Mouse (Mus musculus) neural tube, embryonic 12.5 days (tissue): ENCODE measurements at regions not wholly inside any gene's neighbourhood (a gene's known extent, or its start where the extent isn't known, plus 50 kb on each side); places are given as distances from the start of the nearest gene placed in this dataset.
A peak's percentile ranks its signal among the peaks of the same experiment; 100 is the strongest.

Source experiments
- ATAC-seq: fragments of 200-750 bp; cut with Nextera tagmentation; 2 replicates; pipeline ENCODE4 v1.8.0; 2017; ENCODE audit warnings: low read depth, mild to moderate bottlenecking, moderate TSS enrichment, moderate library complexity; ENCODE audit not compliant: low FRiP score
- H3K27ac ChIP-seq: fragments of 300-500 bp; sonication (generic); 2 replicates; pipeline ENCODE4 v1.5.1; 2016
- H3K27me3 ChIP-seq: fragments of 300-500 bp; sonication (generic); replicated peaks from 2 replicates; pipeline ENCODE4 v1.6.1; 2016; ENCODE audit warnings: mild to moderate bottlenecking
- H3K36me3 ChIP-seq: fragments of 300-500 bp; sonication (generic); 2 replicates; pipeline ENCODE4 v1.6.1; 2016; ENCODE audit warnings: mild to moderate bottlenecking
- H3K4me1 ChIP-seq: fragments of 300-500 bp; sonication (generic); 2 replicates; pipeline ENCODE4 v1.6.1; 2016
- H3K4me2 ChIP-seq: fragments of 300-500 bp; sonication (generic); replicated peaks from 2 replicates; pipeline ENCODE4 v1.6.1; 2016; ENCODE audit warnings: mild to moderate bottlenecking
- H3K4me3 ChIP-seq: fragments of 300-500 bp; sonication (generic); 2 replicates; pipeline ENCODE4 v1.5.1; 2016
- H3K9ac ChIP-seq: fragments of 300-500 bp; sonication (generic); 2 replicates; pipeline ENCODE4 v1.6.1; 2016; ENCODE audit warnings: mild to moderate bottlenecking
- H3K9me3 ChIP-seq: fragments of 300-500 bp; sonication (generic); 2 replicates; pipeline ENCODE4 v1.6.1; 2016; ENCODE audit warnings: mild to moderate bottlenecking
- WGBS: fragments of 180-500 bp; shearing (Covaris S2); methylation state at CpG from one replicate; pipeline ENCODE4 v1.1.7; 2016; 5-methylcytosine and 5-hydroxymethylcytosine counted together

GRCm38 (mm10) chr10:21824418-21825025 is 57.5 kb upstream of the Sgk1 start:
- WGBS, result 49% methylated on average over 12 of the region's 12 CpGs
- no peak overlapping the region for H3K4me2 ChIP-seq
- no peak overlapping the region; the same call in 1 of the 2 replicates for H3K27ac ChIP-seq
- H3K9me3 ChIP-seq, result no peaks in the 10 kb centered on the region
- no peaks in the 10 kb centered on the region for H3K27me3 ChIP-seq
- peaks cover 16% of the 10 kb centered on the region for H3K4me1 ChIP-seq
- peak; percentile 25; the same call in 1 of the 2 replicates for ATAC-seq
- no peak overlapping the region for H3K9ac ChIP-seq
- no peaks in the 10 kb centered on the region for H3K36me3 ChIP-seq
- H3K4me3 ChIP-seq, result no peak overlapping the region

GRCm38 (mm10) chr10:21826793-21827504 is 55.0 kb upstream of the Sgk1 start:
- Histone ChIP-seq H3K27me3 (no peaks in the 10 kb centered on the region), H3K36me3 (no peaks in the 10 kb centered on the region), H3K4me3 (no peak overlapping the region), H3K4me1 (peaks cover 17% of the 10 kb centered on the region), H3K9me3 (no peaks in the 10 kb centered on the region), H3K4me2 (no peak overlapping the region), H3K9ac (no peak overlapping the region), H3K27ac (no peak overlapping the region)
- ATAC-seq, result no peak
- 48% methylated on average over 5 of the region's 5 CpGs for whole genome bisulfite sequencing

- no peak overlapping the region for H3K27ac ChIP-seq
- H3K4me2 ChIP-seq, result no peak overlapping the region
- H3K4me3 ChIP-seq, result no peak overlapping the region
- no peak for ATAC-seq
- WGBS, result 82% methylated on average over 3 of the region's 3 CpGs
- no peaks in the 10 kb centered on the region for H3K36me3 ChIP-seq
- no peak overlapping the region for H3K9ac ChIP-seq
- H3K4me1 ChIP-seq, result peaks cover 17% of the 10 kb centered on the region
- H3K9me3 ChIP-seq, result no peaks in the 10 kb centered on the region
- H3K27me3 ChIP-seq, result no peaks in the 10 kb centered on the region
Observed at GRCm38 (mm10) chr10:21827505-21827844, 54.5 kb upstream of the Sgk1 start.

- H3K4me3 ChIP-seq, result no peak overlapping the region
- no peaks in the 10 kb centered on the region for H3K36me3 ChIP-seq
- peaks cover 17% of the 10 kb centered on the region for H3K4me1 ChIP-seq
- no peak overlapping the region for H3K4me2 ChIP-seq
- no peaks in the 10 kb centered on the region for H3K27me3 ChIP-seq
- H3K9me3 ChIP-seq, result no peaks in the 10 kb centered on the region
- WGBS, result 64% methylated on average over 9 of the region's 9 CpGs
- no peak overlapping the region for H3K9ac ChIP-seq
- no peak overlapping the region for H3K27ac ChIP-seq
- ATAC-seq, result peak; percentile 10; the same call in 1 of the 2 replicates
Observed at GRCm38 (mm10) chr10:21828432-21829061, 53.4 kb upstream of the Sgk1 start.

- Histone ChIP-seq H3K4me1 (peaks cover 17% of the 10 kb centered on the region), H3K9ac (no peak overlapping the region), H3K9me3 (no peaks in the 10 kb centered on the region), H3K4me3 (no peak overlapping the region), H3K27me3 (no peaks in the 10 kb centered on the region), H3K36me3 (no peaks in the 10 kb centered on the region), H3K4me2 (no peak overlapping the region), H3K27ac (no peak overlapping the region)
- peak; percentile 42; the same call in 1 of the 2 replicates for ATAC-seq
- 27% methylated on average over 11 of the region's 11 CpGs for WGBS
Observed at GRCm38 (mm10) chr10:21829062-21829731, 52.8 kb upstream of the Sgk1 start.

GRCm38 (mm10) chr10:21831002-21831696 is 50.8 kb upstream of the Sgk1 start:
- Histone ChIP-seq H3K9ac (no peak overlapping the region), H3K27me3 (no peaks in the 10 kb centered on the region), H3K4me2 (no peak overlapping the region), H3K4me3 (no peak overlapping the region), H3K4me1 (peaks cover 8% of the 10 kb centered on the region; the same call in 1 of the 2 replicates), H3K36me3 (no peaks in the 10 kb centered on the region), H3K27ac (no peak overlapping the region), H3K9me3 (no peaks in the 10 kb centered on the region)
- 85% methylated on average over 6 of the region's 6 CpGs for WGBS
- no peak for ATAC-seq
